Mouse (Mus musculus) large intestine, adult 2 months (tissue): ENCODE measurements around the gene Fam198a. TPM values are rescaled to one million over a fixed set of nuclear protein-coding genes. Genes with fewer than 3 reads are reported as not detected.
"Not testable (repeated sequence)": the region's sequence is repeated elsewhere in the genome, so short reads cannot be mapped to it uniquely, and the experiment has no call there.

Experiments used
- DNase-seq: peaks from one replicate; pipeline ENCODE4 v3.0.0-alpha.2; 2012; ENCODE audit warnings: low read depth, low spot score
- WGBS: fragments of 180-500 bp; shearing (Covaris S2); methylation state at CpG from one replicate; pipeline ENCODE4 v1.1.7; 2018; 5-methylcytosine and 5-hydroxymethylcytosine counted together
- polyA plus RNA-seq: library from polyadenylated mRNA; depleted of rRNA; stranded (reverse); fragments of >200 nt; gene quantifications from 2 replicates; pipeline ENCODE4 v1.2.3, GENCODE M21; 2012

The Fam198a gene
- polyA plus RNA-seq, 1 experiment: 0.72 TPM

DNA sequence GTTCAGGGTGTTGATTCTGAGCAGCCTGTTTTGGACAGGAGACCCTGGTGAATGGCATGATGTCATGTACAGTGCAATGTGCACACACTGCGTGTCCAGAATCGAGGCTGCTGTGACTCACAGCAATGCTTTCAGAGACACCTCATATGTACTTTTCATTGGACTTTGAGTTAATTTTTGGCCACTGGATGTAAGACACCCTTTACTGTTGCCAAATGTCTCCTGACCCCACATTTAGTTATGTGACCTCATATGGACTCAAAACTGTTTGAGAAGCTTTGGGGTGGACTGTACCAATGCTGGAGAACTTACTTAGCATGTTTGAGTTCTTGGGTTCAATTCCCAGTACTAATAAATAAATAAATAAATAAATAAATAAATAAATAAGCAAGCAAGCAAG lies 60.0 kb downstream of the Fam198a start:
- no peak for DNase-seq
- WGBS: 70% methylated on average over 2 of the region's 2 CpGs

DNA sequence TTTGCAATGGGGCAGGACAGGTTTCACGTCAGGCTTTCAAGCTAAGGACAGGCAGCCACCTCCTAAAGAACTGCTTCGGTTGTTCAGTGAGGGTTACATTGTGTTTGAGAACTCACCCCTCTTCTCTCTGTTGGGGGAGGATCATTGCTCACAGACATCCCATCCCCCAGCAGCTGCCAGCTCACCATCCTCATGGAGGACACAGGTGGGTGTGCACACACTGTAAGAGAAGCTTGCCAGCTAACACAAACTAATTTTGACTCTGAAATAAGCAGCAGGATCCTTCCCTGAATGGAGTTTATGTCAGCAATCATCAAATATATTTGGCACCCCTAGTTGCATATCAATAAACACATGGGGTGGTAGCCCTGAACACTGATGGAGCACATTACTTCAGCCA lies 62.0 kb downstream of the Fam198a start:
- WGBS: 64% methylated on average over 2 of the region's 2 CpGs
- no peak for DNase-seq

DNA sequence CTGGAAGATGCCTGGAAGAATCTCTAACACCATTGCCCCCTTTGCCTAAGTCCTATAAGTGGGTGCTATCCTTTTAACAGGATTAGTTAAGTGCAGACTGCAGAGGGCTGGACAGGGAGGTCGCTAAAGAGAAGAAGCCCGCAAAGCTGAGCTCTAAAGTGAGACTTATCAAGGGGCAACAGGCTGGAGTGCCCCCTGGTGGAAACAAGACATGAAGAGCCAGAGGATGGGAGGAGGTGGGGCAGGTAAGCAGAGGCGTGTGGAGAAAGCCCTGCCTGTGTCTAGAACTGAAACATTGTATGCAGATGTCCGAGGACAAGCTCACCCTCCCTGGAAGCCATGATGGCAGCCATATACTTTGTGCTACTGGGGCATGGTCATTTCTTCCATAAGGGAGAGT lies 62.8 kb downstream of the Fam198a start:
- no peak for DNase-seq
- 55% methylated on average over 4 of the region's 4 CpGs for WGBS

DNA sequence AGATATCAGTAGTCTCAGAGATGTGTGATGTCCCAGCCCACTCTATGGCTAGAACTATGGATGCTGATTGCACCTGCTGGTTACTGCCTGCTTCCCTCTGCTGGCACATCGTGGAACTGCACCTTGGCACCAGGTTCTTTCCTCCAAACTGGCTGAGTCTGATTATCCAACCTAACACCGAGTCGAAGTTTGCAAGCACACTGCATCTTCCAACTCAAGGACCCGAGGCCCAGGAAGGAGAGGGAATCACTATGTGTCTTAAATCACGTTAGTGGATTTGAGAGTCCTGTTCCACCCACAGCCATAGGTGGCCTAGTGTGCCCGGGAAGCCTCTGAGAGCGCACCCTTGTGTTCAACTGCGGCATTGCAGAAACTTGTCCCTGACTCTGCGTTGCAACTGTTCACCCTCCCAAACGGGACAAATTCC lies 63.5 kb downstream of the Fam198a start:
- peak; percentile 43 for DNase-seq
- 5% methylated on average over 10 of the region's 10 CpGs for WGBS

DNA sequence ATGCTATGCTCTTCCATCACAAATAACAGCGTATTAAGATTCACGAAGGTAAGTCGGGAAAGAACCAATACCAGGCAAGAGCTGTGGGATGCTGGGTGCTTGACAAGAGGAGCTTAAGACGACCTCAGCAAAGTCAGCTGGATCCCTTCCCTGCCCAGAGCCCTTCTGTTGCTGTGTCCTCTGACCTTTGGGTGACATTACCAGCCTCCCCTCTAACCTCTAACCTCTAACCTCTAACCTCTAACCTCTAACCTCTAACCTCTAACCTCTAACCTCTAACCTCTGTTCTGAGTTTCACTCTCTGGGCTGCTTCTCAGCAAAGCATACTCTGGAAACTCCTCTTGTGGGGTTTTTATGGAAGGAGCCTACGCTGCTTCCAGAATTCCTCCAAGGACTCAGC lies 67.3 kb downstream of the Fam198a start:
- 89% methylated on average over 5 of the region's 5 CpGs for WGBS
- DNase-seq: no peak

DNA sequence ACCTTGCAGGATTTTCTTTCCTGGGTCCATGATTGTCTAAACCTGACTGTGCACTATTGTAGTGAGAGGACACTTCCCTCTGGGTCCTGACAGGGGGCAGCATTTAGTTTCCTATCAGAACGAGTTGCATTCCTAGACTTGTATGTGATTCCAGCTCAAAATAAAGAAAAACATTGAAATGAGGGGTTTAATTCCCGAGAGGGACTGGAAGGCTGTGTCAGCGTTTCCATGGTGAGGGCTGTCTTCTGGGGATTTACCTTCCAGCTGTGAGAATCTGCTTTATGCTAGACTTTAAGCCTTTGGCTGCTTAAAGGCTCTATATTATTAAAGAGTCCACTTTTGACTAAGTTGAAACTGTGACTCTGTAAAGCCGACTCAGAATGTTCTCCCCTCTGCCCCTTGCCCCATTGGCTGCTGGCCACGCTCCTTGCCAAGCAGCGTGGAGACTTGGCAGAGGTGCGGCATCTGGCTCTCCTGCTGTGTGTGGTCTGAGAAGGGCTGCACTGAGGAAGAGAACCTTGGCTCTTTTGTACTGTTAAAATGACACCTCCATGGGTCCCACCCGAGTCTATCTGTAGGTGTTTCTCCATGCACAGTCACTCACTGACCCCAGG lies 68.1 kb downstream of the Fam198a start:
- peak; percentile 52 for DNase-seq
- 10% methylated on average over 8 of the region's 8 CpGs for WGBS

DNA sequence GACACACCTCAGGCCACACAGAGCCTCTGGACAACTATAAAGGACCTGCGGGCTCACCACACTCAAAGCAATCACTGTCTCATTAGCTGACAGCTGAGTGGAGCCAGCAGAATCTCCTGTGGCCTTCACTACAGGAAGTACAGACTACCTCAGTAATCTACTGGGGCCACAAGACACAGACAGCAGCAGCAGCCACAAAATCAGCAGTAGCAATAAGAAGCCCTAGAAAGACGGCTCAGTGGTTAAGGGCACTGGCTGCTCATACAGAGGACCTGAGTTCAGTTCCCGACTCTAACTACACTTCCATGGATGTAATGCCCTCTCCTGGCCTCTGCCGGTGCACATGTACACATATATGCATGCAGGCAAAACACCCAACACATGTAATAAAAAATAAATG lies 69.5 kb downstream of the Fam198a start:
- no peak for DNase-seq
- 84% methylated on average over 4 of the region's 4 CpGs for WGBS

DNA sequence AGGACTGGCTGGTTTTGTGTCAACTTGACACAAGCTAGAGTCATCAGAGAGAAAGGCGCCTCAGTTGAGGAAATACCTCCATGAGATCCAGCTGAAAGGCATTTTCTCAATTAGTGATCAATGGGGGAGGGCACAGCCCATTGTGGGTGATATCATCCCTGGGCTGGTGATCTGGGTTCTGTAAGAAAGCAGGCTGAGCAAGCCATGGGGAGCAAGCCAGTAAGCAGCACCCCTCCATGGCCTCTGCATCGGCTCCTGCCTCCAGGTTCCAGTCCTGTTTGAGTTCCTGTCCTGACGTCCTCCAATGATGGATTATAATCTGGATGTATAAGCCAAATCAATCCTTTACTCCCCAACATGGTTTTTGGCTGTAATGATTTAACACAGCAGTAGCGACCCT lies 70.4 kb downstream of the Fam198a start:
- DNase-seq: not testable (repeated sequence)
- WGBS: 99% methylated on average over 4 of the region's 4 CpGs

DNA sequence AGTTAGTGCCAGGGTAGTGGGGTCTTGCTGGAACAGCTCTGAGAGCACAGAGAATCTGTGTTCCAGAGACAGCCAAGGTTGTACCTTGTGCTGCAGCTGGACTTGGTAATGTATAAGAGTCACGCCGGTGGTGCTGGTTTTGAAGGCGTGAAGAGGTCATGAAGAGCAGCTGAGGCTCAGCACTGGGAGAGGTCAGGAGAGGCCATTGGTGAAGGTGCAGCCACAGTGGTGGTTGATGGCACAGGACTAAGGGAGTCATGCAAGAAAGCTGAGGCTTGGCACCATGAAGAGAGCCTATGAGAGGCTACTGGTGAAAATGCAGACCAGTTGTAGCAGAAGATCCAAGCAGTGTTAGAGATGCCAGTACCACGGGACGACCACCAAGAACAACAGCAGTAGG lies 70.8 kb downstream of the Fam198a start:
- no peak for DNase-seq
- WGBS: 92% methylated on average over 5 of the region's 5 CpGs

DNA sequence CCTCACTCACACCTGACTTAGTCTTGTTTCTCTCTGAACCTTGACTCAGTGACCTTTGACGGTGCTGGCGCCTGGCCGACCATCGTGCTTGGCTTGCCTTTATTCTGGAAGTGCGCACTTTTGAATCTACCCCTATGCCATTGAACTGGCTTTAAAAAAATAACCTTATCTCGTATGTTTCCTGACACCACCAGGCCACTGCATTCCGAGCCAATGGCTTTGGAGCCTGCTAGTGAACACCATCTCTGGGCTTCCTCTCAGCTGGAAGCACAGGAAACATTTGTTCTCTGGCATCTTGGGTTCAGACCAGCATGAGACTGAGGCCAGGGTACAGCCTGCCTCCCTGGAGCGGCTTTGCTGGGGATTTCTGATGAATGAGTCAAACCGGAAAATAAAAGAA lies 72.0 kb downstream of the Fam198a start:
- no peak for DNase-seq
- WGBS: 69% methylated on average over 9 of the region's 9 CpGs

DNA sequence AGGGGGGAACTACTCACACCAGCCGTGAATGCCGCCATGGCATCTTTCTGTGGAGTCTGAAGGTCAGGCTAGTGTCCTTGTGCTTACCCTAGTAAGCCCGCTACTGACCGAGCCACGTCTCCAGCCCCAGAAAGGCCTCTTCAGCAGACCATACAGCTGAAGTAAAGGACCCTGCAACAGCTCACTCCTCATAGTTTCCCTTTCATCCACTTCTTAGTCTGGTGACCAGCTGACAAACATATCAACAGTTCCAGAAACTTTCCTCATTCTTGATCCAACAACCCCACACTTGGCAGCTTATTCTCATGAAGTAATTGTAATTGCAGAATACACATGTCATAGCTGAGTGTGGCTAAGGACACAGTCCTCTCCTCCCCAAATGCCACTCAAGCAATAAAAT lies 73.1 kb downstream of the Fam198a start:
- WGBS: 82% methylated on average over 5 of the region's 5 CpGs
- DNase-seq: no peak

DNA sequence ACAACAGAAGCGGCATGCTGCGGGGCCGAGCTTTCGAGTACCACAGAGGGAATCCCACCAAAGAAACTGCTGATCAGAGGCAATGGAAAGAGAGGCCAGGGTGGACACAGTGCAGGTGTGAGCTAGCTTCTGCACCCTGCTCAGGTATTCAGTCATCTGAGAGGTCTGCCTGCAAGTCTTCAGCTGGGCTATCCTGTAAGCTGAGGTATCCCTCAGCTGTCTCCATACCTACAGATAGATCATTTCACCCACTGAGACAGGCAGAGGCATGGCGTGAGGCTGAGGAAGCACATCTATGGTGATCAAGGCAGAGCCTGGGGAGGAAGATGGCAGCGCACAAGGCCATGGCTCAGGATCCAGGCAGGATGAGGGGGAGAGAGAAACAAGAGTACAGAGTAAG lies 73.6 kb downstream of the Fam198a start:
- DNase-seq: no peak
- 95% methylated on average over 6 of the region's 6 CpGs for WGBS

DNA sequence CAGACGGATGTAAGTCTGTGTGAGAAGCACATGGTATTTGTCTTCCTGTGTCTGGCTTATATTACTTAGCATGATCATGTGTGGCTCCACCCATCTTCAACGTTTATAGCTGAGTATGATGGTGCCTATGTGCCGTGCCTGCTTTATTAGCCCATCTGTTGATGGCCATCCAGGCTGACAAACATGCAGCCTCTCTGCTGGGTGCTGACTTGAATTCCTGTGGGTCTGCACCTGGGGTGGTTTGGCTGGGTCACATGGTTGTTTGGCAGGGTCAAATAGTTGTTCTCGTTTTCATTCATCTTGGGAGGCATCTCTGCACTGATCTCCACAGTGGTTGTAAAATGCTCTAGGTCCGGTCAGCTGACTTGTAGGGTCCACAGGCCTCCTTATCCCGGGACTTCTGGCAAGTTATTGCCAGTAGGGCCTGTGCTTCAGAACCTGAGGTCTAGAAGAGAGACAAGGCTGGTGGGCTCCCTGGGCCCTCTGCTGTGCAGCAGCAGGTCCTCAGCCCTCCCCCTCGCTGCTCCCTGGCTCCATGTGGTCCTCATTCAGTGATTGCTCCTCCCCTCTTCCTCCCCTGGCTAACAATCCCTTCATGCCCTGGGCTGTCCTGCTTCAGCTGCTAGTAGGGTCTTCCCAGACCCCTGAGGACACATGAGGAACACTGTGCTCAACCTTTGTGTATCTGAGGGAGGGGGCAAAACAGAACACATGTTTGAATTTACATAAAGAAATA lies 75.2 kb downstream of the Fam198a start:
- DNase-seq: no peak
- 47% methylated on average over 7 of the region's 7 CpGs for WGBS

DNA sequence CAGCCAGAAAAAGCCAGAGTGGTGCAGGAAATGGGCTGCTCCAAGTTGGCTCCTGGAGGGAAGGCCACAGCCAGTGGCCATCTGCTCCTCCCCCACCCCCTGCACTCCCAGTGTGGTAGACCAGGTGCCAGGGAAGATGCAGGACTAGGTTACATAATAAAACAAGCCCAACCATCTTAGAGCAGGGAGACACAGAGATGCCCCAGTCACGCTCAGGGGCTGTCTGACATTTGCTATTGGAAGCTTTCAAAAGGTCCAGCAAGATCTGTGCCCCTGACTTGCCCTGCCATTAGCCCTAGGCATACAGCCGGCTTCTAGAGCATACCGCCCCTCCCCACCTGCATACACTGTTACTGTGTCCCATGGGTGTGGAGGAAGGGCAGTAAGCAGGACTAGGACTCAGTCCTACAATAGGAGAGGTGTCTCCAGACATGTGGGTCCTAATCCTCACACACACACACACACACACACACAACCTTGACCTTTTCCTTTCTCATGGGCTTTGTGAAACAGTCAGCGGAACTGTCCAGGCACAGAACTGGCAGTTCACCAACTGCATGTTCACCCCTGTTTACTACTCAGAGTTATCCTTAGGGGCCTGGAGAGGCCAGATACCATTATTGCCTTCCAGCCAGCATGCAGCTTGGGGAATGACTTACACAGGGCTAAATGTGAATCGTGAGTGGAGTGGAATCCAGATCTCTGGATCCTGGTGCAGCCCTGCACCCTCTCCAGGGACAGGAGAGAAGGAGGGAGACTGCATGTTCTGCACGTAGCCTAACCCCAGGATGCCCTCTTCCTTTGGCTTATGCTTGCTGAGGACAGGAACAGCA lies 76.5 kb downstream of the Fam198a start:
- 63% methylated on average over 6 of the region's 6 CpGs for WGBS
- no peak for DNase-seq

DNA sequence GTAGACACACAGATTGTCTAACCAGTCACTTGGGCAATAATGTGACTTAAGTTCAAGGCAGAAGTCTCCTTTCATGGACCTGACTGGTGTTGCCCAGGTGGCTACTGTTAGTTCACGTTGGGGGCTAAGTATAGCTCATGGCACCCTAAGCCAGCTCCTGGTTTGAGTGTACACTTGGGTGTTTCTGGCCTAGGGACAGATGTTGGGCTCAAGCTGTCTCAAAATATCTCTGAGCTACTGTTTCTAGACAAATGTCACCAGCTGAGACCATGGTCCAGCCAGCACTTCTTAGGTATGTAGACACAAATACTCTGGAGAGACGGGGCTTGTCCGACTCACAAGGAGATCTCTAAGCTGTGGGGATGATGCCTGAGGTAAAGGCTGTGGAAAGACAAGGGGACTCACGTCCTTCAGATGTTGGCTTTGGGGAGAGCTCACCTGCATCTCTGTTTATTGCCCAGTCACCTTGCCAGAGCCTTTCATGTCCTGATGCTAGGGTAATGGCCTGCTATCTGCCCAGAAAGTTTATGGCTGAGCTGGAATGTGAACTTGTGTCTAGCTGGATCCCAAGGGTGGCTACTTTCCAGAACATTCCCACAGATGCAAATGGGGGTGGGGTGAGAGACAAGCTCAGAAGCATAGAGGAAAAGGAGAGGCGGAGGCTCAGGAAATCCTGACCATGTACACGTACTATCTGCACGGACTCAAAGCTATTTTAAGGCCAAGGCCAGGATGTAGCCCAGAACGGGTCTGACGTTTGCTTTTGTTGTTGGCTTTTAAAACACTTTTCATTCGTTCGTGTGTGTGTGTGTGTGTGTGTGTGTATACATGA lies 77.3 kb downstream of the Fam198a start:
- WGBS: 50% methylated on average over 11 of the region's 11 CpGs

DNA sequence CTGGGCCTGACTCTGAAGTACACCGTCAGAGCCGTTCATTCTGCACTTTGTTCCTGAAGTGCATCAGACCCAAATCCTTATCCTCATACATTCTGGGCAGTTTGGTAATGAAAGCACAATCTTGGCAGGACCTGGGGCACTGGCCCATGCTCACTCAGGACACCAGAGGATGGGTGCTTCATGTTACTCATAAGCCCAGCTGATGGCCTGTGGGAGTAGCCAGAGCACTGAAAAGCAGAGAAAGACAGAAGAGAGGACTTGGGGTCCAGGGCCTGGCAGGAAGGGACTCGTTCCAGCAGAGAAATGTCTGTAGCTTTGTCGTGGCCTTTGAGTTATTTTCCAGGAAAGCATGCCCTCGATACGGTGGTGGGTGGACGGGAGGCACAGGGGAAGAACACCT lies 79.0 kb downstream of the Fam198a start:
- WGBS: 93% methylated on average over 7 of the region's 7 CpGs
- no peak for DNase-seq

More for the DNA sequence above, 77.3 kb downstream of the Fam198a start:
- DNase-seq: no peak
